Mouse (Mus musculus): ENCODE results near the gene Twf2.

DNA sequence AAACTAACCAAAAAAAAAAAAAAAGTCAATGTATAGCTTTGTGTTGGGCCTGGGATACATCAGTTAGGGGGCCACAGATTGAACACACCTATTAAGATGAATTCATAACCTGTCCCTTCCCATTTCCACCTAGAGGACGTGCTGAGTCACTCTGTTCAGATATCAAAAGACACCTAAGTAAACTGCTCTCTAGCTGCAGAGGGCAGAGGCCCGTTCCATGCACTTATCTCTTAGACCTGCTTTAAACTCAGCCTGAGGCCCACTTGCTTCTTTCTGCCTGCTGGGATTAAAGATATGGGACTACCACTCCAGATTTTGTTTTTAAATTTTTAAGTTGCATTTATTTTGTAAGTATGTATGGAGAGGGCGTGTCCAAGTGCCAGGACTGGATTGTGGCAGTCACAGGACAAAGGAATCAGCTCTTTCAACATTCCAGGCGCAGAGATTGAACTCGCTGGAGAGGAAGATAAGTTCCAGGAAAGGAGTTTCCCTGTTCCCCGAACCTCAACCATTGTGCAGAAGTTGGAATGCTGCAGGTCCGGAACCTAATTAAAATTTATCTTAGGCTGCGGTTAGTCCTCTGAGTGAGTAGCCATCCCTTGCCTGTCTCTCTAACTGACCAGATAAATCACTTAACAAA, 25.0 kb downstream of the Twf2 start:
- TF ChIP-seq ELF1 (IDR thresholded peaks at IDR 0.05; ENCODE audit: low read depth, low read length), result no peak
- TF ChIP-seq IRF4 (IDR thresholded peaks at IDR 0.05; ENCODE audit: low read depth, low read length), result no peak
- no peak for TF ChIP-seq KAT2A (IDR thresholded peaks at IDR 0.05; ENCODE audit: insufficient replicate concordance, low read length)
- no peak for TF ChIP-seq CTCF (conservative IDR thresholded peaks at IDR 0.05 in 1 of 2, IDR thresholded peaks at IDR 0.05 in 1 of 2; ENCODE audit: low read depth in 2 of 2, low read length in 2 of 2)
- TF ChIP-seq HCFC1 (IDR thresholded peaks at IDR 0.05; ENCODE audit: low read depth, low read length), result no peak
- no peak for TF ChIP-seq BHLHE40 (IDR thresholded peaks at IDR 0.05; ENCODE audit: low read depth, low read length)
- no peak for TF ChIP-seq RAD21 (IDR thresholded peaks at IDR 0.05; ENCODE audit: low read depth, low read length)
- TF ChIP-seq POLR2A (IDR thresholded peaks at IDR 0.05; ENCODE audit: low read depth, low read length), result no peak
- no peak for TF ChIP-seq USF2 (conservative IDR thresholded peaks at IDR 0.05; ENCODE audit: low read depth, low read length)
- no peak for TF ChIP-seq EP300 (IDR thresholded peaks at IDR 0.05; ENCODE audit: low read length)
- TF ChIP-seq USF1 (IDR thresholded peaks at IDR 0.05; ENCODE audit: low read depth, low read length), result no peak
- TF ChIP-seq E2F4 (IDR thresholded peaks at IDR 0.05; ENCODE audit: insufficient replicate concordance, low read depth, low read length), result no peak
- no peak for TF ChIP-seq GABPA (IDR thresholded peaks at IDR 0.05; ENCODE audit: insufficient replicate concordance, low read depth, low read length)
- TF ChIP-seq JUND (conservative IDR thresholded peaks at IDR 0.05; ENCODE audit: low read depth, low read length), result no peak

Data from CH12.LX (cell line).